ENCODE assay signal across 22 mouse cellular contexts in the genomic region with DNA sequence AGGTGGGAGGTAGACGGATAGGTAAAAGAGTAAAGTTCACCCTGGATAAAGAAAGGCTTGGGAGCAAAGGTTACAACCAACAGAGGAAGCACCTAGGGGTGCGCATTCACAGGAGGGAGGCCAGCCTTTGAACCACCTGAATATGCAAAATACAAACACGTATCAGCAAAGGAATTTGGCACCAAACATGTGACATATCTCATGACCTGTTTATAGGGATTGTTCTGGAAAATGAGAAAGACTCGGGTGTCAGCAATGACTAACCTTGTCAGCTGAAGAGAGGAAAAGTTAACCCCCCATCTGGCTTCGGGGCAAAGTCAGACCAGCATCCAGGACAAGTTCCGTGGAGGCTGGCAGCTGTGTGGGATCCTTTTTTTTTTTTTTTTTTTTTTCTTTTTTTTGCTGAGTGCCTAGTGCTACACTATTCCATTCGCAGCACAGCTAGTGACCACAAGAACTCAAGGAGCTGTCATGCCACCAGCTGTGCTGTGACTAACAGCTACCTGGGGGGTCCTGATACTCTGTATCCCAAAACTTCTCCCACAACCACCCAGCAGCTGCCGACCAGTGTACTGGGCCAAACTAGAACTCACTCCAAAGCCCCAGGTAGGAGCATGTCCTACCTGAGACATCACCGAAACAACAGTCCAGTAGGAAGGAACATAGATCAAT. TPM values are rescaled to one million over a fixed set of nuclear protein-coding genes. Genes with fewer than 3 reads are reported as not detected.
DNase-seq lines count a peak whose midpoint lies in the region; ATAC-seq lines count a peak whose summit lies in the region.
"Had no signal": no experiment of that assay in that cellular context is flagged by ENCODE, and none has a peak within 500 bp of the region (broad histone marks: within the 10 kb centered on the region; RNA-seq: fewer than 3 reads in every experiment).

No protein-coding gene starts in this region.

- H3K4me3 ChIP-seq in kidney, embryonic 16.5 days (ENCODE audit: low read length) = no peak overlapping the region
- no peak overlapping the region for H3K4me3 ChIP-seq in intestine, embryonic 14.5 days (ENCODE audit: low read depth, low read length)
- H3K4me3 ChIP-seq in stomach, embryonic 15.5 days (replicated peaks) = no peak overlapping the region
- H3K4me3 ChIP-seq in midbrain, embryonic 11.5 days (ENCODE audit: low read depth, low read length) = no peak overlapping the region
- H3K4me3 ChIP-seq in limb, embryonic 10.5 days = no peak overlapping the region
- H3K4me3 ChIP-seq: embryonic facial prominence, embryonic 10.5 days; layer of hippocampus, adult 2 months; left cerebral cortex, adult 2 months; limb, embryonic 13.5 days; lung, embryonic 15.5 days; midbrain, embryonic 12.5 days had no signal

- peak; percentile 80 for DNase-seq in kidney, adult 11 months
- no peak for DNase-seq in intestine, embryonic 14.5 days (ENCODE audit: low spot score)
- DNase-seq in kidney, postnatal 10 days = peak; percentile 45
- no peak for DNase-seq in midbrain, embryonic 11.5 days (ENCODE audit: low spot score, missing footprints)
- no peak for DNase-seq in limb, embryonic 10.5 days (ENCODE audit: low spot score)
- DNase-seq in gastrocnemius, postnatal 25 days = no peak
- DNase-seq: adrenal gland, postnatal 10 days; cerebellum, adult 18-20 months; cerebellum, postnatal 36 days; thymus, adult 18-20 months had no signal

- no peaks in the 10 kb centered on the region for H3K36me3 ChIP-seq in kidney, embryonic 16.5 days (ENCODE audit: insufficient read depth, low read length)
- H3K36me3 ChIP-seq in intestine, embryonic 14.5 days (ENCODE audit: control insufficient read depth, insufficient read depth, low read length) = no peaks in the 10 kb centered on the region
- H3K36me3 ChIP-seq in stomach, embryonic 15.5 days = no peaks in the 10 kb centered on the region
- no peaks in the 10 kb centered on the region for H3K36me3 ChIP-seq in midbrain, embryonic 11.5 days (ENCODE audit: control insufficient read depth, insufficient read depth, low read length)
- no peaks in the 10 kb centered on the region for H3K36me3 ChIP-seq in limb, embryonic 10.5 days
- H3K36me3 ChIP-seq: embryonic facial prominence, embryonic 10.5 days; limb, embryonic 13.5 days; lung, embryonic 15.5 days; midbrain, embryonic 12.5 days had no signal

- H3K27ac ChIP-seq in kidney, embryonic 16.5 days (ENCODE audit: low read length) = no peak overlapping the region
- no peak overlapping the region for H3K27ac ChIP-seq in intestine, embryonic 14.5 days (ENCODE audit: low read depth)
- H3K27ac ChIP-seq in stomach, embryonic 15.5 days = peak overlapping the region; percentile 28
- no peak overlapping the region for H3K27ac ChIP-seq in midbrain, embryonic 11.5 days (ENCODE audit: low read depth, low read length)
- no peak overlapping the region for H3K27ac ChIP-seq in limb, embryonic 10.5 days
- H3K27ac ChIP-seq: embryonic facial prominence, embryonic 10.5 days; hindbrain, embryonic 14.5 days; layer of hippocampus, adult 2 months; left cerebral cortex, adult 2 months; limb, embryonic 13.5 days; lung, embryonic 15.5 days; macrophage; midbrain, embryonic 12.5 days had no signal

- no peak overlapping the region for H3K9ac ChIP-seq in kidney, embryonic 16.5 days (replicated peaks; ENCODE audit: low read length)
- H3K9ac ChIP-seq in intestine, embryonic 14.5 days (ENCODE audit: low read length) = no peak overlapping the region
- H3K9ac ChIP-seq in stomach, embryonic 15.5 days = no peak overlapping the region
- no peak overlapping the region for H3K9ac ChIP-seq in midbrain, embryonic 11.5 days (ENCODE audit: low read length)
- H3K9ac ChIP-seq: hindbrain, embryonic 14.5 days; limb, embryonic 13.5 days; lung, embryonic 15.5 days; midbrain, embryonic 12.5 days had no signal

- 62% methylated on average over 9 of the region's 9 CpGs for WGBS in kidney, embryonic 16.5 days
- 60% methylated on average over 9 of the region's 9 CpGs for WGBS in intestine, embryonic 14.5 days
- whole genome bisulfite sequencing in stomach, embryonic 15.5 days = 49% methylated on average over 9 of the region's 9 CpGs
- WGBS in midbrain, embryonic 11.5 days = 76% methylated on average over 9 of the region's 9 CpGs
- 67% methylated on average over 9 of the region's 9 CpGs for WGBS in limb, embryonic 10.5 days

- H3K9me3 ChIP-seq in kidney, embryonic 16.5 days (ENCODE audit: low read length) = no peaks in the 10 kb centered on the region
- H3K9me3 ChIP-seq in intestine, embryonic 14.5 days (ENCODE audit: control insufficient read depth, low read length) = 0 out of 2 replicates have a peak, but pooled peaks cover 2% of the 10 kb centered on the region
- no peaks in the 10 kb centered on the region for H3K9me3 ChIP-seq in stomach, embryonic 15.5 days
- H3K9me3 ChIP-seq in midbrain, embryonic 11.5 days (ENCODE audit: control insufficient read depth, low read length) = no peaks in the 10 kb centered on the region
- no peaks in the 10 kb centered on the region for H3K9me3 ChIP-seq in limb, embryonic 10.5 days (replicated peaks)
- H3K9me3 ChIP-seq: embryonic facial prominence, embryonic 10.5 days; limb, embryonic 13.5 days; lung, embryonic 15.5 days; midbrain, embryonic 12.5 days had no signal

- no peaks in the 10 kb centered on the region for H3K27me3 ChIP-seq in kidney, embryonic 16.5 days (ENCODE audit: insufficient read depth, low read length)
- H3K27me3 ChIP-seq in intestine, embryonic 14.5 days (replicated peaks; ENCODE audit: control insufficient read depth, insufficient read depth, low read length) = no peaks in the 10 kb centered on the region
- no peaks in the 10 kb centered on the region for H3K27me3 ChIP-seq in stomach, embryonic 15.5 days (replicated peaks)
- H3K27me3 ChIP-seq in midbrain, embryonic 11.5 days (ENCODE audit: control insufficient read depth, insufficient read depth, low read length) = no peaks in the 10 kb centered on the region
- no peaks in the 10 kb centered on the region for H3K27me3 ChIP-seq in limb, embryonic 10.5 days (ENCODE audit: low read depth, poor library complexity, severe bottlenecking)
- H3K27me3 ChIP-seq: limb, embryonic 13.5 days; lung, embryonic 15.5 days; midbrain, embryonic 12.5 days had no signal

- H3K4me2 ChIP-seq in kidney, embryonic 16.5 days (replicated peaks; ENCODE audit: low read depth, low read length) = no peak overlapping the region
- H3K4me2 ChIP-seq in intestine, embryonic 14.5 days (ENCODE audit: low read length) = no peak overlapping the region
- H3K4me2 ChIP-seq in stomach, embryonic 15.5 days = no peak overlapping the region
- no peak overlapping the region for H3K4me2 ChIP-seq in midbrain, embryonic 11.5 days
- H3K4me2 ChIP-seq: heart, embryonic 11.5 days; hindbrain, embryonic 14.5 days; limb, embryonic 13.5 days; lung, embryonic 15.5 days; midbrain, embryonic 12.5 days had no signal

- H3K4me1 ChIP-seq in kidney, embryonic 16.5 days (ENCODE audit: insufficient read depth, low read length) = peaks cover 10% of the 10 kb centered on the region; the same call in 1 of the 2 replicates
- H3K4me1 ChIP-seq in intestine, embryonic 14.5 days (replicated peaks; ENCODE audit: control insufficient read depth, insufficient read depth, low read length) = no peaks in the 10 kb centered on the region
- H3K4me1 ChIP-seq in stomach, embryonic 15.5 days = peaks cover 4% of the 10 kb centered on the region; the same call in 1 of the 2 replicates
- no peaks in the 10 kb centered on the region for H3K4me1 ChIP-seq in midbrain, embryonic 11.5 days (ENCODE audit: control insufficient read depth, insufficient read depth, low read length)
- peaks cover 3% of the 10 kb centered on the region; the same call in 1 of the 2 replicates for H3K4me1 ChIP-seq in limb, embryonic 10.5 days
- H3K4me1 ChIP-seq: lung, embryonic 15.5 days; midbrain, embryonic 12.5 days had no signal

- ATAC-seq in kidney, embryonic 16.5 days (ENCODE audit: low FRiP score, low TSS enrichment) = no peak
- ATAC-seq in intestine, embryonic 14.5 days (replicated peaks; ENCODE audit: low FRiP score, low TSS enrichment, low read depth) = peak; percentile 51; the same call in 1 of the 2 replicates
- 0 out of 2 replicates have a peak, but pooled peaks have one; percentile 5 for ATAC-seq in stomach, embryonic 15.5 days (ENCODE audit: insufficient read depth, low FRiP score, low read depth)
- ATAC-seq in midbrain, embryonic 11.5 days (ENCODE audit: low FRiP score) = no peak
- ATAC-seq: forebrain, embryonic 14.5 days had no signal

RNA-seq across cellular contexts. Expression of gene Tomm20, which starts 42.3 kb away (rescaled TPM):
- 258 and 264 TPM in 2 replicates for polyA plus RNA-seq in kidney, embryonic 16.5 days (2015; fragmentation: Nextera tagmentation; extraction: Ambion mirVana)
- polyA plus RNA-seq in intestine, embryonic 14.5 days (2014; fragmentation: Nextera tagmentation; extraction: Ambion mirVana) = 297 TPM in 2 replicates
- polyA plus RNA-seq in stomach, embryonic 15.5 days (2015; fragmentation: Nextera tagmentation; extraction: Ambion mirVana) = 226 and 231 TPM in 2 replicates
- polyA plus RNA-seq in midbrain, embryonic 11.5 days (2014; fragmentation: Nextera tagmentation; extraction: Ambion mirVana) = 239 and 240 TPM in 2 replicates
- polyA plus RNA-seq in limb, embryonic 10.5 days (2016; fragmentation: Nextera tagmentation; extraction: Ambion mirVana) = 301 and 341 TPM in 2 replicates
- 10 to 100 TPM; 84.5 to 86.1 TPM for total RNA-seq in gastrocnemius, postnatal 25 days (2021)

Comparison
In these comparisons a context has a peak if more than half of its experiments do, and no peak if none do; other contexts are left out.
1. DNase-seq: peak in kidney, adult 11 months (single experiment) and kidney, postnatal 10 days (single experiment); none in intestine, embryonic 14.5 days (single experiment), midbrain, embryonic 11.5 days (single experiment), limb, embryonic 10.5 days (single experiment) and gastrocnemius, postnatal 25 days (single experiment).
2. ATAC-seq: peak in intestine, embryonic 14.5 days (single experiment) and stomach, embryonic 15.5 days (single experiment); none in kidney, embryonic 16.5 days (single experiment) and midbrain, embryonic 11.5 days (single experiment).